Mouse (Mus musculus) macrophage (primary cell): ENCODE data around the gene Cdc27. TPM values are rescaled to one million over a fixed set of nuclear protein-coding genes. Genes with fewer than 3 reads are reported as not detected.
"Not testable (repeated sequence)": the region's sequence is repeated elsewhere in the genome, so short reads cannot be mapped to it uniquely, and the experiment has no call there.

Experiments used
- H3K27ac ChIP-seq: fragments of 350-480 bp; formaldehyde crosslinking; 2 replicates; pipeline ENCODE4 v1.9.0; 2021
- H3K36me3 ChIP-seq: fragments of 350-480 bp; formaldehyde crosslinking; 2 replicates; pipeline ENCODE4 v1.9.0; 2021; ENCODE audit errors: inconsistent target
- H3K4me3 ChIP-seq: fragments of 350-480 bp; formaldehyde crosslinking; 2 replicates; pipeline ENCODE4 v1.9.0; 2021; ENCODE audit errors: inconsistent target
- H3K79me2 ChIP-seq: fragments of 350-480 bp; formaldehyde crosslinking; 2 replicates; pipeline ENCODE4 v1.9.0; 2021; ENCODE audit errors: inconsistent target
- WGBS: methylation state at CpG from one replicate; pipeline ENCODE4 v1.1.7; 2026; ENCODE audit warnings: inconsistent platforms; ENCODE audit not compliant: missing documents; 5-methylcytosine and 5-hydroxymethylcytosine counted together
- polyA plus RNA-seq: library from polyadenylated mRNA; stranded (reverse); fragments of 250-400 nt; gene quantifications from 3 replicates; pipeline ENCODE4 v1.2.4, GENCODE M21; 2018; ENCODE audit warnings: inconsistent platforms

Cdc27 gene
- polyA plus RNA-seq, 1 experiment from 2014 or later, result 19.9 TPM

GRCm38 (mm10) chr11:104558651-104559403 lies 8.4 kb upstream of the Cdc27 start:
- 71% methylated on average over 4 of the region's 4 CpGs for WGBS
- no peak overlapping the region for H3K27ac ChIP-seq

GRCm38 (mm10) chr11:104558065-104558464 lies 7.6 kb upstream of the Cdc27 start:
- H3K4me3 ChIP-seq, result no peak overlapping the region

More at GRCm38 (mm10) chr11:104558651-104559403, 8.4 kb upstream of the Cdc27 start:
- H3K79me2 ChIP-seq, result no peaks in the 10 kb centered on the region
- H3K36me3 ChIP-seq, result no peaks in the 10 kb centered on the region
- no peak overlapping the region for H3K4me3 ChIP-seq

GRCm38 (mm10) chr11:104549438-104550405 lies 698 bp downstream of the Cdc27 start:
- Histone ChIP-seq H3K36me3 (no peaks in the 10 kb centered on the region), H3K27ac (peak overlapping the region; percentile 74), H3K4me3 (peak overlapping the region; percentile 86), H3K79me2 (peaks cover 56% of the 10 kb centered on the region)
- WGBS, result 3% methylated on average over 53 of the region's 53 CpGs

More at GRCm38 (mm10) chr11:104558065-104558464, 7.6 kb upstream of the Cdc27 start:
- Histone ChIP-seq H3K79me2 (no peaks in the 10 kb centered on the region), H3K36me3 (no peaks in the 10 kb centered on the region), H3K27ac (no peak overlapping the region)
- 64% methylated on average over 4 of the region's 4 CpGs for WGBS

- WGBS, result 90% methylated on average over 3 of the region's 3 CpGs
- Histone ChIP-seq H3K27ac (no peak overlapping the region), H3K79me2 (peaks cover 78% of the 10 kb centered on the region), H3K36me3 (no peaks in the 10 kb centered on the region), H3K4me3 (no peak overlapping the region)
These were observed 2.9 kb downstream of the Cdc27 start for GRCm38 (mm10) chr11:104547502-104547901.

- H3K79me2 ChIP-seq, result peaks cover 100% of the 10 kb centered on the region
- H3K27ac ChIP-seq, result peak overlapping the region; percentile 28
- H3K4me3 ChIP-seq, result no peak overlapping the region
- H3K36me3 ChIP-seq, result no peaks in the 10 kb centered on the region
- 44% methylated on average over 2 of the region's 2 CpGs for WGBS
These were observed 5.9 kb downstream of the Cdc27 start for GRCm38 (mm10) chr11:104544507-104544906.

- not testable (repeated sequence) for H3K27ac ChIP-seq, H3K36me3 ChIP-seq, H3K4me3 ChIP-seq
- H3K79me2 ChIP-seq, result peaks cover 100% of the 10 kb centered on the region
- WGBS, result 72% methylated on average over 2 of the region's 2 CpGs
These were observed 7.1 kb downstream of the Cdc27 start for GRCm38 (mm10) chr11:104543337-104543736.

GRCm38 (mm10) chr11:104539811-104540210 lies 10.6 kb downstream of the Cdc27 start:
- 0 out of 2 replicates have a peak, but pooled peaks cover 11% of the 10 kb centered on the region for H3K36me3 ChIP-seq
- 93% methylated on average over 5 of the region's 5 CpGs for WGBS
- no peak overlapping the region for H3K4me3 ChIP-seq
- H3K27ac ChIP-seq, result no peak overlapping the region
- H3K79me2 ChIP-seq, result peaks cover 100% of the 10 kb centered on the region

GRCm38 (mm10) chr11:104537945-104538555 lies 12.4 kb downstream of the Cdc27 start:
- Histone ChIP-seq H3K27ac (no peak overlapping the region), H3K79me2 (peaks cover 88% of the 10 kb centered on the region), H3K4me3 (no peak overlapping the region), H3K36me3 (peaks cover 29% of the 10 kb centered on the region)
- WGBS, result 95% methylated on average over 2 of the region's 2 CpGs

- no peak overlapping the region for H3K4me3 ChIP-seq
- peaks cover 36% of the 10 kb centered on the region for H3K36me3 ChIP-seq
- H3K27ac ChIP-seq, result no peak overlapping the region
- H3K79me2 ChIP-seq, result peaks cover 76% of the 10 kb centered on the region
- 100% methylated on average over 2 of the region's 2 CpGs for WGBS
These were observed 13.6 kb downstream of the Cdc27 start for GRCm38 (mm10) chr11:104536843-104537242.

- Histone ChIP-seq H3K4me3 (no peak overlapping the region), H3K27ac (no peak overlapping the region), H3K79me2 (no peaks in the 10 kb centered on the region), H3K36me3 (peaks cover 86% of the 10 kb centered on the region)
- WGBS, result 92% methylated on average over 6 of the region's 6 CpGs
These were observed 24.5 kb downstream of the Cdc27 start for GRCm38 (mm10) chr11:104525935-104526334.

GRCm38 (mm10) chr11:104512436-104512835 lies 38.0 kb downstream of the Cdc27 start:
- no peak overlapping the region for H3K4me3 ChIP-seq
- no peak overlapping the region for H3K27ac ChIP-seq
- no peaks in the 10 kb centered on the region for H3K79me2 ChIP-seq
- WGBS, result 94% methylated on average over 4 of the region's 4 CpGs
- H3K36me3 ChIP-seq, result peaks cover 83% of the 10 kb centered on the region

- H3K27ac ChIP-seq, result no peak overlapping the region
- no peaks in the 10 kb centered on the region for H3K79me2 ChIP-seq
- WGBS, result 100% methylated on average over 2 of the region's 2 CpGs
- peaks cover 82% of the 10 kb centered on the region for H3K36me3 ChIP-seq
- no peak overlapping the region for H3K4me3 ChIP-seq
These were observed 39.8 kb downstream of the Cdc27 start for GRCm38 (mm10) chr11:104510606-104511005.

GRCm38 (mm10) chr11:104508455-104508854 lies 42.0 kb downstream of the Cdc27 start:
- Histone ChIP-seq H3K4me3 (no peak overlapping the region), H3K27ac (no peak overlapping the region), H3K36me3 (peaks cover 76% of the 10 kb centered on the region), H3K79me2 (no peaks in the 10 kb centered on the region)
- WGBS, result 96% methylated on average over 3 of the region's 4 CpGs

- no peaks in the 10 kb centered on the region for H3K36me3 ChIP-seq
- WGBS, result 82% methylated on average over 3 of the region's 3 CpGs
- H3K27ac ChIP-seq, result no peak overlapping the region
- no peak overlapping the region for H3K4me3 ChIP-seq
- H3K79me2 ChIP-seq, result no peaks in the 10 kb centered on the region
These were observed 62.1 kb downstream of the Cdc27 start for GRCm38 (mm10) chr11:104488292-104488691.
